Mouse (Mus musculus): Measurements from ENCODE around the gene Gch1. TPM values are rescaled to one million over a fixed set of nuclear protein-coding genes. Genes with fewer than 3 reads are reported as not detected.

Gch1 gene
- total and polyA plus RNA-seq, 3 experiments = 4.4 to 6.6 TPM; not detected in 1

DNA sequence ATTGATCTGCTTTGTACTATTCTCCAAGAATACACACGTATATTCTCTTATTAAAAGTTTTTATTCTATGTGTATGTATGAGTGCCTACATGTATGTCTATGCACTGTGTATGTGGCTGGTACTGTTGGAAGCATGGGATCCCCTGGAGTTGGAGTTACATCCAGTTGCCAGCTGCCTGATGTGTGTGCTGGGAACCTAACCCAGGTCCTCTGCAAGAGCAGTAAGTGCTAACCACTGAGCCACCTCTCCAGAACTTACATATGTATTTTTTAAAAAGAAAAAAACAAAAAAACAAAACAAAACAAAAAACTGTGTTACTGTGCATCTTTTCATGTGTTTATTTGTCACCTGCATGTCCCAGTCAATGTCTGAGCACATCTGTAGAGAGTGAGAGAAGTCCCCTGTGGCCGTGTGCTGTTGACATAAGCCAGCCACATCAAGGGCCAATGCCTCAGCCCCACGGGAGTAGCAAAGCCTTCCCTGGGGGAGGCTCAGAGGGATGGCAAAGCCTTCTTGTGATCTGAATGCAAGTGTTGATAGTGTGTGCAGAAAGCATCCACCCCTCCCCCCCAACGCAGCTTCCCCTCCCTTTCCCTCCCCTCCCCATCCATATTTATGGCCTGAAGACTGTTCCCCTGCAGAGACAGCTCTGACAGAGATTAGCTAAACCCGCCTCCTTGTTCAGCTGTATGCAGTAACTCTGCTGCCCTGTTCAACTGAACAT lies 45.5 kb upstream of the Gch1 start:
- DNase-seq (ENCODE audit: low read depth, low spot score) = peak; percentile 53
- no peaks in the 10 kb centered on the region for H3K27me3 ChIP-seq (ENCODE audit: control insufficient read depth in 1 of 2, insufficient read depth in 2 of 2, low read length in 2 of 2)
- no peaks in the 10 kb centered on the region for H3K79me2 ChIP-seq (ENCODE audit: control insufficient read depth, insufficient read depth, low read length, poor library complexity)
- H3K4me1 ChIP-seq (ENCODE audit: control insufficient read depth in 1 of 2, insufficient read depth in 2 of 2, low read length in 2 of 2) = peaks cover 11 to 17% of the 10 kb centered on the region in 2 experiments
- H3K9ac ChIP-seq (ENCODE audit: control insufficient read depth, low read depth, low read length, poor library complexity, severe bottlenecking) = no peak overlapping the region
- H3K27ac ChIP-seq (ENCODE audit: control insufficient read depth, low read depth, low read length) = peak overlapping the region; percentile 38
- no peaks in the 10 kb centered on the region for H3K9me3 ChIP-seq (replicated peaks; ENCODE audit: insufficient read depth, low read length)
- TF ChIP-seq CHD1 (IDR thresholded peaks at IDR 0.05; ENCODE audit: low read depth, low read length) (no peak), TBP (IDR thresholded peaks at IDR 0.05; ENCODE audit: low read depth, low read length) (no peak), KAT2A (conservative IDR thresholded peaks at IDR 0.05; ENCODE audit: low read depth, low read length) (no peak), ZNF384 (IDR thresholded peaks at IDR 0.05; ENCODE audit: low read depth, low read length) (no peak), ELF1 (IDR thresholded peaks at IDR 0.05; ENCODE audit: low read depth, low read length) (no peak), NRF1 (IDR thresholded peaks at IDR 0.05; ENCODE audit: insufficient read depth, low read depth, low read length, poor library complexity, severe bottlenecking) (no peak), MYB (IDR thresholded peaks at IDR 0.05; ENCODE audit: low read depth, low read length) (no peak), RAD21 (IDR thresholded peaks at IDR 0.05; ENCODE audit: low read depth, low read length) (no peak), ZKSCAN1 (IDR thresholded peaks at IDR 0.05; ENCODE audit: low read depth, low read length) (no peak), ZC3H11A (IDR thresholded peaks at IDR 0.05; ENCODE audit: low read depth, low read length) (no peak), GABPA (IDR thresholded peaks at IDR 0.05; ENCODE audit: low read depth, low read length) (no peak)
- peaks cover 0 to 17% of the 10 kb centered on the region in 2 experiments; a peak in 2 of 4 replicates for H3K36me3 ChIP-seq (ENCODE audit: control insufficient read depth in 1 of 2, insufficient read depth in 2 of 2, low read length in 2 of 2)
- no peak overlapping the region for H3K4me3 ChIP-seq (ENCODE audit: control insufficient read depth in 1 of 2, insufficient read depth in 1 of 2, low read depth in 2 of 2, low read length in 2 of 2)

DNA sequence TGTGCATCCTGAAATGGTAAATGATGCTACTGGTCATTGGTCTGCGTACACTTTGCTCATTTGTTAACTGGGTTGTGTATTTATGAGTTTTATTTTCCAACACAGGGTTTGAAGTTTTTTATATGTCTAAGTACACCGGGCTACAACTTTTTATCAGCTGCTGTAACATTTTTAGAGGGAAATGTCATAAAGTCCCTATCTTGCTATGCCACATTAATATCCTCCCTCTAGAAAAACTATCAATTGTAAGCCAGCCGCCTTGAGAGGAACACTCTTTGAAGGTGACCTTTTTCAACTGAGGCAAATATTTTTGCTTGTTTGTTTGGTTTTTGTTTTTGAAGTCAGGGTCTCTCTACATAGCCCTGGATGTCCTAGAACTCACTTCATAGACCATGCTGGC lies 44.8 kb upstream of the Gch1 start:
- Histone ChIP-seq H3K4me3 (ENCODE audit: control insufficient read depth in 1 of 2, insufficient read depth in 1 of 2, low read depth in 2 of 2, low read length in 2 of 2) (no peak overlapping the region), H3K9me3 (replicated peaks; ENCODE audit: insufficient read depth, low read length) (no peaks in the 10 kb centered on the region), H3K4me1 (ENCODE audit: control insufficient read depth in 1 of 2, insufficient read depth in 2 of 2, low read length in 2 of 2) (peaks cover 11 to 14% of the 10 kb centered on the region in 2 experiments), H3K27me3 (ENCODE audit: control insufficient read depth in 1 of 2, insufficient read depth in 2 of 2, low read length in 2 of 2) (no peaks in the 10 kb centered on the region), H3K9ac (ENCODE audit: control insufficient read depth, low read depth, low read length, poor library complexity, severe bottlenecking) (no peak overlapping the region), H3K36me3 (ENCODE audit: control insufficient read depth in 1 of 2, insufficient read depth in 2 of 2, low read length in 2 of 2) (peaks cover 0 to 13% of the 10 kb centered on the region in 2 experiments; a peak in 2 of 4 replicates), H3K27ac (ENCODE audit: control insufficient read depth, low read depth, low read length) (peak overlapping the region; percentile 38), H3K79me2 (ENCODE audit: control insufficient read depth, insufficient read depth, low read length, poor library complexity) (no peaks in the 10 kb centered on the region)
- peak; percentile 63 for DNase-seq (ENCODE audit: low read depth, low spot score)
- TF ChIP-seq MAX (IDR thresholded peaks at IDR 0.05; ENCODE audit: low read length) (no peak), JUND (IDR thresholded peaks at IDR 0.05; ENCODE audit: low read depth, low read length) (no peak), ZMIZ1 (IDR thresholded peaks at IDR 0.05; ENCODE audit: low read depth, low read length) (no peak), GATA1 (IDR thresholded peaks at IDR 0.05; ENCODE audit: low read depth, low read length) (peak; percentile 86), CHD2 (IDR thresholded peaks at IDR 0.05; ENCODE audit: low read length) (no peak), ZC3H11A (IDR thresholded peaks at IDR 0.05; ENCODE audit: low read depth, low read length) (no peak), SIN3A (IDR thresholded peaks at IDR 0.05; ENCODE audit: low read length) (no peak), GABPA (IDR thresholded peaks at IDR 0.05; ENCODE audit: low read depth, low read length) (no peak), SMC3 (IDR thresholded peaks at IDR 0.05; ENCODE audit: low read depth, low read length) (no peak), ZKSCAN1 (IDR thresholded peaks at IDR 0.05; ENCODE audit: low read depth, low read length) (no peak), HCFC1 (IDR thresholded peaks at IDR 0.05; ENCODE audit: low read depth, low read length) (no peak), POLR2AphosphoS5 (IDR thresholded peaks at IDR 0.05; ENCODE audit: borderline replicate concordance, low read depth, low read length) (no peak), ETS1 (IDR thresholded peaks at IDR 0.05; ENCODE audit: low read depth, low read length) (peak; percentile 62), BHLHE40 (IDR thresholded peaks at IDR 0.05; ENCODE audit: borderline replicate concordance, low read depth, low read length) (no peak), NRF1 (IDR thresholded peaks at IDR 0.05; ENCODE audit: insufficient read depth, low read depth, low read length, poor library complexity, severe bottlenecking) (no peak), ELF1 (IDR thresholded peaks at IDR 0.05; ENCODE audit: low read depth, low read length) (no peak), USF1 (IDR thresholded peaks at IDR 0.05; ENCODE audit: low read depth, low read length) (no peak), RCOR1 (IDR thresholded peaks at IDR 0.05; ENCODE audit: low read depth, low read length) (no peak), KAT2A (conservative IDR thresholded peaks at IDR 0.05; ENCODE audit: low read depth, low read length) (no peak), POLR2AphosphoS2 (IDR thresholded peaks at IDR 0.05; ENCODE audit: low read length) (no peak), CHD1 (IDR thresholded peaks at IDR 0.05; ENCODE audit: low read depth, low read length) (no peak), CTCF (IDR thresholded peaks at IDR 0.05 in 2 of 3, conservative IDR thresholded peaks at IDR 0.05 in 1 of 3; ENCODE audit: control insufficient read depth in 1 of 3, insufficient read depth in 1 of 3, low read depth in 2 of 3, low read length in 3 of 3, poor library complexity in 1 of 3, severe bottlenecking in 1 of 3) (no peak), MEF2A (IDR thresholded peaks at IDR 0.05; ENCODE audit: extremely low read depth, insufficient replicate concordance, low read depth, low read length, poor library complexity, severe bottlenecking) (no peak), TCF12 (IDR thresholded peaks at IDR 0.05; ENCODE audit: low read depth, low read length) (peak; percentile 89), E2F4 (IDR thresholded peaks at IDR 0.05; ENCODE audit: borderline replicate concordance, low read depth, low read length) (no peak), TAL1 (IDR thresholded peaks at IDR 0.05; ENCODE audit: low read length) (peak; percentile 65)

Data from MEL (cell line).